Comparison of ENCODE assay signal across 8 mouse cellular contexts in genomic region chrX:85676808-85677207, GRCm38 (mm10).
DNase-seq lines count a peak whose midpoint lies in the region; TF ChIP-seq lines count a peak whose summit lies in the region.

No protein-coding gene starts in this region.

- no peak overlapping the region for H3ac ChIP-seq in myocyte (ENCODE audit: control insufficient read depth, insufficient read length)

- no peaks in the 10 kb centered on the region for H3K36me3 ChIP-seq in myocyte (ENCODE audit: control insufficient read depth, insufficient read depth)

- H3K4me3 ChIP-seq in myocyte: no peak overlapping the region

- no peaks in the 10 kb centered on the region for H3K27me3 ChIP-seq in myocyte (ENCODE audit: control insufficient read depth, insufficient read depth, insufficient read length)

- H3K4me2 ChIP-seq in myocyte (ENCODE audit: low read depth): peak overlapping the region; percentile 34

- intact Hi-C loops in gastrocnemius, postnatal 14 days (cut with DNase I; ENCODE audit: low total_unique reads): loop anchor here (10.0 kb wide), 1 partner anchor 238 kb away; no protein-coding TSS in a partner anchor

- TF ChIP-seq POLR2A in myocyte (IDR thresholded peaks at IDR 0.05; ENCODE audit: insufficient read length, low read depth): no peak

- H3K79me2 ChIP-seq in myocyte (ENCODE audit: control insufficient read depth, insufficient read depth): no peaks in the 10 kb centered on the region

- DNase-seq in left cerebral cortex, adult 11 months (ENCODE audit: low spot score): peak; percentile 4
- no peak for DNase-seq in left cerebral cortex, adult 8-10 months (ENCODE audit: low spot score in 2 of 2)
- DNase-seq in MEL-GATA-1-ER (ENCODE audit: extremely low read depth, low read depth): peak; percentile 36
- peak; percentile 4 for DNase-seq in cerebellum, adult 9-11 months
- DNase-seq in gastrocnemius, postnatal 14 days: peak; percentile 5
- peak; percentile 19 to 27 for DNase-seq in layer of hippocampus, postnatal 36 days
- peak; percentile 46 for DNase-seq in thymus, postnatal 4 days

TF ChIP-seq in myocyte, 11 proteins besides CTCF, POLR2A, EP300 and RAD21:
- TF ChIP-seq REST (IDR thresholded peaks at IDR 0.05; ENCODE audit: insufficient read depth, insufficient read length) (no peak), MYOD1 (IDR thresholded peaks at IDR 0.05; ENCODE audit: control insufficient read depth in 1 of 3, insufficient read length in 2 of 3, low read depth in 2 of 3) (no peak), TCF3 (IDR thresholded peaks at IDR 0.05; ENCODE audit: insufficient read length, low read depth) (no peak), MAX (IDR thresholded peaks at IDR 0.05; ENCODE audit: low read depth) (no peak), USF1 (IDR thresholded peaks at IDR 0.05; ENCODE audit: low read depth) (no peak), E2F4 (IDR thresholded peaks at IDR 0.05; ENCODE audit: insufficient read depth) (no peak), MYOG (IDR thresholded peaks at IDR 0.05; ENCODE audit: control insufficient read depth in 1 of 3, insufficient read depth in 1 of 3, insufficient read length in 2 of 3, low read depth in 2 of 3) (no peak), TCF12 (IDR thresholded peaks at IDR 0.05; ENCODE audit: insufficient read depth, poor library complexity, severe bottlenecking) (no peak), CEBPB (IDR thresholded peaks at IDR 0.05; ENCODE audit: insufficient read depth, poor library complexity, severe bottlenecking) (no peak), SRF (IDR thresholded peaks at IDR 0.05; ENCODE audit: control insufficient read depth, insufficient read length, low read depth) (no peak), POLR2AphosphoS2 (IDR thresholded peaks at IDR 0.05; ENCODE audit: insufficient read length, low read depth) (no peak)

Comparison
In these comparisons a context has a peak if more than half of its experiments do, and no peak if none do; other contexts are left out.
1. DNase-seq: peak in left cerebral cortex, adult 11 months (single experiment), MEL-GATA-1-ER (single experiment), cerebellum, adult 9-11 months (single experiment), gastrocnemius, postnatal 14 days (single experiment), layer of hippocampus, postnatal 36 days (2 of 2) and thymus, postnatal 4 days (single experiment); none in left cerebral cortex, adult 8-10 months (0 of 2).